Mouse (Mus musculus) kidney, adult 2 months (tissue): ENCODE data around the gene 6430571L13Rik.

Experiments
- CTCF ChIP-seq: fragments of 200-500 bp; conservative IDR thresholded peaks from 2 replicates; pipeline ENCODE4 v1.5.1; 2011; ENCODE audit warnings: low read depth, mild to moderate bottlenecking, control low read depth, low read length, moderate library complexity, mixed read lengths; ENCODE audit not compliant: insufficient read depth, insufficient read length
- POLR2A ChIP-seq: fragments of 200-500 bp; IDR thresholded peaks from one replicate; pipeline ENCODE4 v1.6.1; 2011; ENCODE audit warnings: low read depth, low read length, control low read depth

- TF ChIP-seq POLR2A (no peak), CTCF (no peak)
These were observed 37.6 kb downstream of the 6430571L13Rik start for GRCm38 (mm10) chr9:107377961-107378512.
